Mouse (Mus musculus) cerebellum, adult 2 months (tissue): ENCODE data around the gene Hyal2. TPM values are rescaled to one million over a fixed set of nuclear protein-coding genes. Genes with fewer than 3 reads are reported as not detected.
A peak's percentile ranks its signal among the peaks of the same experiment; 100 is the strongest.

Experiments
- DNase-seq, 2 experiments: peaks; one replicate each; pipeline ENCODE4 v3.0.0; 2021
- H3K27ac ChIP-seq: fragments of 200-500 bp; 2 replicates; pipeline ENCODE4 v1.5.1; 2012; ENCODE audit warnings: low read length, control low read depth, inconsistent platforms; ENCODE audit not compliant: insufficient read depth
- H3K27me3 ChIP-seq: fragments of 200-500 bp; 2 replicates; pipeline ENCODE4 v1.6.1; 2012; ENCODE audit warnings: inconsistent platforms, mild to moderate bottlenecking, low read length, moderate library complexity; ENCODE audit not compliant: control insufficient read depth, insufficient read depth
- H3K4me1 ChIP-seq: fragments of 200-500 bp; 2 replicates; pipeline ENCODE4 v1.6.1; 2011; ENCODE audit warnings: low read length; ENCODE audit not compliant: control insufficient read depth, insufficient read depth
- H3K4me3 ChIP-seq: fragments of 200-500 bp; replicated peaks from 2 replicates; pipeline ENCODE3; 2011; ENCODE audit warnings: mild to moderate bottlenecking, low read depth, low read length, control low read depth; ENCODE audit not compliant: insufficient read depth
- CTCF ChIP-seq: fragments of 200-500 bp; IDR thresholded peaks from 2 replicates; pipeline ENCODE4 v1.5.1; 2011; ENCODE audit warnings: low read depth, mild to moderate bottlenecking, control low read depth, low read length, moderate library complexity, borderline replicate concordance; ENCODE audit not compliant: insufficient read depth
- POLR2A ChIP-seq: fragments of 200-500 bp; IDR thresholded peaks from 2 replicates; pipeline ENCODE4 v1.6.1; 2011; ENCODE audit warnings: low read length, control low read depth, borderline replicate concordance; ENCODE audit not compliant: insufficient read depth
- WGBS: fragments of 180-500 bp; shearing (Covaris S2); methylation state at CpG from one replicate; pipeline ENCODE4 v1.1.7; 2018; 5-methylcytosine and 5-hydroxymethylcytosine counted together
- polyA plus RNA-seq: library from polyadenylated mRNA; depleted of rRNA; stranded (reverse); fragments of >200 nt; gene quantifications from 2 replicates; pipeline ENCODE4 v1.2.3, GENCODE M21; 2012

The Hyal2 gene
- polyA plus RNA-seq, 1 experiment: 11.9 TPM

GRCm38 (mm10) chr9:107542352-107542686 is 25.4 kb upstream of the Hyal2 start:
- H3K27me3 ChIP-seq: no peaks in the 10 kb centered on the region
- WGBS: 2% methylated on average over 11 of the region's 11 CpGs
- no peak for DNase-seq
- peaks cover 8% of the 10 kb centered on the region for H3K4me1 ChIP-seq
- TF ChIP-seq CTCF (no peak), POLR2A (no peak)
- peak overlapping the region; percentile 83 for H3K4me3 ChIP-seq
- peak overlapping the region; percentile 9; the same call in 1 of the 2 replicates for H3K27ac ChIP-seq

- DNase-seq: no peak
- Histone ChIP-seq H3K4me1 (peaks cover 4% of the 10 kb centered on the region), H3K4me3 (peak overlapping the region; percentile 83), H3K27ac (no peak overlapping the region), H3K27me3 (no peaks in the 10 kb centered on the region)
- TF ChIP-seq POLR2A (no peak), CTCF (no peak)
- WGBS: 33% methylated on average over 8 of the region's 8 CpGs
These were observed 25.0 kb upstream of the Hyal2 start for GRCm38 (mm10) chr9:107542721-107543120.

- Histone ChIP-seq H3K27ac (no peak overlapping the region), H3K4me3 (no peak overlapping the region), H3K4me1 (no peaks in the 10 kb centered on the region; the same call in none of the 2 replicates), H3K27me3 (no peaks in the 10 kb centered on the region)
- DNase-seq: no peak
- WGBS: 87% methylated on average over 11 of the region's 11 CpGs
- TF ChIP-seq CTCF (no peak), POLR2A (no peak)
These were observed 24.4 kb upstream of the Hyal2 start for GRCm38 (mm10) chr9:107543299-107543698.

GRCm38 (mm10) chr9:107544196-107544700 is 23.5 kb upstream of the Hyal2 start:
- TF ChIP-seq CTCF: no peak
- TF ChIP-seq POLR2A: no peak
- no peak overlapping the region for H3K4me3 ChIP-seq
- no peaks in the 10 kb centered on the region; the same call in none of the 2 replicates for H3K4me1 ChIP-seq
- H3K27me3 ChIP-seq: no peaks in the 10 kb centered on the region
- H3K27ac ChIP-seq: no peak overlapping the region
- 94% methylated on average over 17 of the region's 17 CpGs for WGBS
- no peak for DNase-seq

- TF ChIP-seq CTCF (no peak), POLR2A (no peak)
- no peak overlapping the region for H3K27ac ChIP-seq
- WGBS: 91% methylated on average over 12 of the region's 12 CpGs
- H3K27me3 ChIP-seq: no peaks in the 10 kb centered on the region
- no peaks in the 10 kb centered on the region; the same call in none of the 2 replicates for H3K4me1 ChIP-seq
- no peak overlapping the region for H3K4me3 ChIP-seq
- no peak for DNase-seq
These were observed 23.0 kb upstream of the Hyal2 start for GRCm38 (mm10) chr9:107544729-107545128.

GRCm38 (mm10) chr9:107545199-107545598 is 22.5 kb upstream of the Hyal2 start:
- TF ChIP-seq CTCF: no peak
- TF ChIP-seq POLR2A: no peak
- H3K27ac ChIP-seq: no peak overlapping the region
- no peaks in the 10 kb centered on the region; the same call in none of the 2 replicates for H3K4me1 ChIP-seq
- WGBS: 79% methylated on average over 10 of the region's 10 CpGs
- no peaks in the 10 kb centered on the region for H3K27me3 ChIP-seq
- no peak for DNase-seq
- H3K4me3 ChIP-seq: no peak overlapping the region

GRCm38 (mm10) chr9:107545602-107546001 is 22.1 kb upstream of the Hyal2 start:
- WGBS: 7% methylated on average over 3 of the region's 3 CpGs
- peak; percentile 72 to 83 for DNase-seq
- Histone ChIP-seq H3K27me3 (no peaks in the 10 kb centered on the region), H3K4me3 (no peak overlapping the region), H3K27ac (no peak overlapping the region), H3K4me1 (no peaks in the 10 kb centered on the region; the same call in none of the 2 replicates)
- TF ChIP-seq CTCF (peak; percentile 83), POLR2A (no peak)

- TF ChIP-seq POLR2A: no peak
- no peaks in the 10 kb centered on the region; the same call in none of the 2 replicates for H3K4me1 ChIP-seq
- H3K27me3 ChIP-seq: no peaks in the 10 kb centered on the region
- DNase-seq: peak in 1 of 2 experiments; percentile 46
- no peak within 1 kb of the TSS for H3K4me3 ChIP-seq
- H3K27ac ChIP-seq: no peak within 1 kb of the TSS
- 14% methylated on average over 20 of the region's 20 CpGs for WGBS
These were observed 20.7 kb upstream of the Hyal2 start, which contains the start of gene Zmynd10 for GRCm38 (mm10) chr9:107547026-107547425. Gene Zmynd10 (plus strand): TSS chr9:107547298.
